Mouse (Mus musculus) right cerebral cortex, postnatal 25 days (tissue): Measurements from ENCODE around the gene Nags.

Source experiments
- DNase-seq: peaks from one replicate; pipeline ENCODE4 v3.0.0; 2022

Nags gene

GRCm38 (mm10) chr11:102145471-102146001 lies at the start of gene Nags:
Gene Nags (plus strand): TSS chr11:102145513.
- DNase-seq, result no peak

- no peak for DNase-seq
Measured at GRCm38 (mm10) chr11:102095676-102096075, 49.6 kb upstream of the Nags start.

- DNase-seq, result no peak
Measured at GRCm38 (mm10) chr11:102096446-102096845, 48.9 kb upstream of the Nags start.

- DNase-seq, result peak; percentile 62
Measured at GRCm38 (mm10) chr11:102096887-102097391, 48.4 kb upstream of the Nags start.

- DNase-seq, result no peak
Measured at GRCm38 (mm10) chr11:102101219-102101618, 44.1 kb upstream of the Nags start, which contains the start of gene Ppy. Gene Ppy (minus strand): TSS chr11:102101319.

- no peak for DNase-seq
Measured at GRCm38 (mm10) chr11:102102485-102103258, 42.6 kb upstream of the Nags start.

GRCm38 (mm10) chr11:102106911-102107310 lies 38.4 kb upstream of the Nags start:
- no peak for DNase-seq

GRCm38 (mm10) chr11:102107732-102108131 lies 37.6 kb upstream of the Nags start, which contains the start of gene Pyy:
Gene Pyy (minus strand): TSS chr11:102107832.
- DNase-seq, result no peak

GRCm38 (mm10) chr11:102111576-102111975 lies 33.7 kb upstream of the Nags start:
- DNase-seq, result no peak

GRCm38 (mm10) chr11:102116241-102116640 lies 29.1 kb upstream of the Nags start:
- DNase-seq, result no peak

GRCm38 (mm10) chr11:102117386-102117785 lies 27.9 kb upstream of the Nags start:
- no peak for DNase-seq

GRCm38 (mm10) chr11:102134516-102134915 lies 10.8 kb upstream of the Nags start:
- no peak for DNase-seq

- no peak for DNase-seq
Measured at GRCm38 (mm10) chr11:102137625-102138446, 7.5 kb upstream of the Nags start.

- peak; percentile 45 for DNase-seq
Measured at GRCm38 (mm10) chr11:102138447-102138740, 6.9 kb upstream of the Nags start.

GRCm38 (mm10) chr11:102140508-102140907 lies 4.8 kb upstream of the Nags start:
- peak; percentile 23 for DNase-seq

GRCm38 (mm10) chr11:102142355-102142754 lies 3.0 kb upstream of the Nags start:
- DNase-seq, result no peak

GRCm38 (mm10) chr11:102144957-102145470 lies 299 bp upstream of the Nags start:
- no peak for DNase-seq

- no peak for DNase-seq
Measured at GRCm38 (mm10) chr11:102146005-102146404, 692 bp downstream of the Nags start.

GRCm38 (mm10) chr11:102146531-102146930 lies 1.2 kb downstream of the Nags start:
- DNase-seq, result no peak

- DNase-seq, result no peak
Measured at GRCm38 (mm10) chr11:102147213-102147989, 2.1 kb downstream of the Nags start.

GRCm38 (mm10) chr11:102156039-102156785 lies 10.9 kb downstream of the Nags start, which contains the start of gene Tmem101:
Gene Tmem101 (minus strand): TSS chr11:102156404.
- DNase-seq, result peak; percentile 86

GRCm38 (mm10) chr11:102156786-102157089 lies 11.4 kb downstream of the Nags start:
- no peak for DNase-seq
